Mouse (Mus musculus): ENCODE measurements around the gene Abhd2. TPM values are rescaled to one million over a fixed set of nuclear protein-coding genes. Genes with fewer than 3 reads are reported as not detected.

Abhd2 gene
- polyA plus RNA-seq, 1 experiment from 2014 or later = 8.2 TPM

- Histone ChIP-seq H3K9ac (no peak overlapping the region), H3K4me3 (replicated peaks) (no peak overlapping the region), H3K36me3 (peaks cover 5% of the 10 kb centered on the region), H3K27ac (peak overlapping the region; percentile 75), H3K27me3 (no peaks in the 10 kb centered on the region), H3K4me2 (no peak overlapping the region), H3K4me1 (replicated peaks) (peaks cover 98% of the 10 kb centered on the region), H3K9me3 (replicated peaks) (no peaks in the 10 kb centered on the region)
- 69% methylated on average over 1 of the region's 1 CpGs for WGBS (ENCODE audit: insufficient replicate concordance)
- no peak for ATAC-seq (ENCODE audit: low read depth)
- DNase-seq = no peak
Measured at GRCm38 (mm10) chr7:79310191-79310555, 37.2 kb downstream of the Abhd2 start.

- ATAC-seq (ENCODE audit: low read depth) (no peak), DNase-seq (no peak)
- WGBS (ENCODE audit: insufficient replicate concordance) = 84% methylated on average over 5 of the region's 5 CpGs
Measured at GRCm38 (mm10) chr7:79311420-79311988, 38.5 kb downstream of the Abhd2 start.

GRCm38 (mm10) chr7:79312246-79312645, 39.2 kb downstream of the Abhd2 start:
- DNase-seq (no peak), ATAC-seq (ENCODE audit: low read depth) (no peak)
- Histone ChIP-seq H3K4me1 (replicated peaks) (peaks cover 96% of the 10 kb centered on the region), H3K27ac (peak overlapping the region; percentile 53), H3K4me3 (replicated peaks) (no peak overlapping the region), H3K9ac (peak overlapping the region; percentile 33; the same call in 1 of the 2 replicates), H3K9me3 (replicated peaks) (no peaks in the 10 kb centered on the region), H3K36me3 (no peaks in the 10 kb centered on the region), H3K4me2 (no peak overlapping the region), H3K27me3 (no peaks in the 10 kb centered on the region)
- WGBS (ENCODE audit: insufficient replicate concordance) = 69% methylated on average over 8 of the region's 8 CpGs

More at GRCm38 (mm10) chr7:79311420-79311988, 38.5 kb downstream of the Abhd2 start:
- Histone ChIP-seq H3K4me2 (no peak overlapping the region), H3K27ac (no peak overlapping the region), H3K4me3 (replicated peaks) (no peak overlapping the region), H3K4me1 (replicated peaks) (peaks cover 98% of the 10 kb centered on the region), H3K9ac (no peak overlapping the region), H3K9me3 (replicated peaks) (no peaks in the 10 kb centered on the region), H3K27me3 (no peaks in the 10 kb centered on the region), H3K36me3 (peaks cover under 1% of the 10 kb centered on the region)

- no peak overlapping the region for H3K4me3 ChIP-seq (replicated peaks)
- no peaks in the 10 kb centered on the region for H3K9me3 ChIP-seq (replicated peaks)
- peak overlapping the region; percentile 22 for H3K9ac ChIP-seq
- H3K4me1 ChIP-seq (replicated peaks) = peaks cover 96% of the 10 kb centered on the region
- ATAC-seq (ENCODE audit: low read depth) = peak; percentile 49
- H3K27me3 ChIP-seq = no peaks in the 10 kb centered on the region
- DNase-seq = peak; percentile 37
- no peaks in the 10 kb centered on the region for H3K36me3 ChIP-seq
- WGBS (ENCODE audit: insufficient replicate concordance) = 24% methylated on average over 12 of the region's 12 CpGs
- peak overlapping the region; percentile 48; the same call in 1 of the 2 replicates for H3K27ac ChIP-seq
- peak overlapping the region; percentile 36 for H3K4me2 ChIP-seq
Measured at GRCm38 (mm10) chr7:79313519-79314059, 40.6 kb downstream of the Abhd2 start.

- H3K4me1 ChIP-seq (replicated peaks) = peaks cover 86% of the 10 kb centered on the region
- 34% methylated on average over 5 of the region's 5 CpGs for WGBS (ENCODE audit: insufficient replicate concordance)
- no peak overlapping the region for H3K9ac ChIP-seq
- no peaks in the 10 kb centered on the region for H3K27me3 ChIP-seq
- peak overlapping the region; percentile 9; the same call in 1 of the 2 replicates for H3K27ac ChIP-seq
- ATAC-seq (ENCODE audit: low read depth) = no peak
- no peaks in the 10 kb centered on the region for H3K36me3 ChIP-seq
- no peaks in the 10 kb centered on the region for H3K9me3 ChIP-seq (replicated peaks)
- peak; percentile 17 for DNase-seq
- H3K4me2 ChIP-seq = no peak overlapping the region
- no peak overlapping the region for H3K4me3 ChIP-seq (replicated peaks)
Measured at GRCm38 (mm10) chr7:79314517-79314916, 41.5 kb downstream of the Abhd2 start.

GRCm38 (mm10) chr7:79315149-79315548, 42.1 kb downstream of the Abhd2 start:
- no peaks in the 10 kb centered on the region for H3K9me3 ChIP-seq (replicated peaks)
- no peaks in the 10 kb centered on the region for H3K36me3 ChIP-seq
- WGBS (ENCODE audit: insufficient replicate concordance) = 27% methylated on average over 8 of the region's 8 CpGs
- peaks cover 80% of the 10 kb centered on the region for H3K4me1 ChIP-seq (replicated peaks)
- H3K9ac ChIP-seq = no peak overlapping the region
- H3K4me2 ChIP-seq = no peak overlapping the region
- H3K4me3 ChIP-seq (replicated peaks) = no peak overlapping the region
- DNase-seq = no peak
- H3K27ac ChIP-seq = 0 out of 2 replicates have a peak overlapping the region, but pooled peaks have one; percentile 6
- peak; percentile 14; the same call in 1 of the 2 replicates for ATAC-seq (ENCODE audit: low read depth)
- H3K27me3 ChIP-seq = no peaks in the 10 kb centered on the region

- H3K27ac ChIP-seq = no peak overlapping the region
- DNase-seq (no peak), ATAC-seq (ENCODE audit: low read depth) (no peak)
- no peak overlapping the region for H3K9ac ChIP-seq
- WGBS (ENCODE audit: insufficient replicate concordance) = 60% methylated on average over 10 of the region's 10 CpGs
- peaks cover 71% of the 10 kb centered on the region for H3K4me1 ChIP-seq (replicated peaks)
- H3K4me2 ChIP-seq = no peak overlapping the region
- H3K4me3 ChIP-seq (replicated peaks) = no peak overlapping the region
- no peaks in the 10 kb centered on the region for H3K36me3 ChIP-seq
- no peaks in the 10 kb centered on the region for H3K27me3 ChIP-seq
- no peaks in the 10 kb centered on the region for H3K9me3 ChIP-seq (replicated peaks)
Measured at GRCm38 (mm10) chr7:79316069-79316695, 43.2 kb downstream of the Abhd2 start.

GRCm38 (mm10) chr7:79317576-79317975, 44.6 kb downstream of the Abhd2 start:
- Histone ChIP-seq H3K36me3 (no peaks in the 10 kb centered on the region), H3K4me1 (replicated peaks) (peaks cover 57% of the 10 kb centered on the region), H3K4me2 (no peak overlapping the region), H3K4me3 (replicated peaks) (no peak overlapping the region), H3K27me3 (no peaks in the 10 kb centered on the region), H3K27ac (no peak overlapping the region), H3K9ac (no peak overlapping the region), H3K9me3 (replicated peaks) (no peaks in the 10 kb centered on the region)
- WGBS (ENCODE audit: insufficient replicate concordance) = 67% methylated on average over 7 of the region's 7 CpGs
- ATAC-seq (ENCODE audit: low read depth) (no peak), DNase-seq (no peak)

GRCm38 (mm10) chr7:79318110-79318801, 45.3 kb downstream of the Abhd2 start:
- H3K4me1 ChIP-seq (replicated peaks) = peaks cover 50% of the 10 kb centered on the region
- H3K36me3 ChIP-seq = peaks cover 4% of the 10 kb centered on the region
- no peak overlapping the region for H3K9ac ChIP-seq
- DNase-seq = no peak
- H3K4me2 ChIP-seq = no peak overlapping the region
- ATAC-seq (ENCODE audit: low read depth) = no peak
- H3K9me3 ChIP-seq (replicated peaks) = no peaks in the 10 kb centered on the region
- H3K27me3 ChIP-seq = no peaks in the 10 kb centered on the region
- H3K27ac ChIP-seq = no peak overlapping the region
- 21% methylated on average over 13 of the region's 13 CpGs for WGBS (ENCODE audit: insufficient replicate concordance)
- no peak overlapping the region for H3K4me3 ChIP-seq (replicated peaks)

GRCm38 (mm10) chr7:79323855-79324254, 50.9 kb downstream of the Abhd2 start:
- Histone ChIP-seq H3K36me3 (peaks cover 57% of the 10 kb centered on the region), H3K9ac (no peak overlapping the region), H3K27me3 (no peaks in the 10 kb centered on the region), H3K27ac (no peak overlapping the region), H3K4me1 (replicated peaks) (no peaks in the 10 kb centered on the region), H3K4me2 (no peak overlapping the region), H3K9me3 (replicated peaks) (no peaks in the 10 kb centered on the region), H3K4me3 (replicated peaks) (no peak overlapping the region)
- no peak for DNase-seq
- 81% methylated on average over 8 of the region's 8 CpGs for whole genome bisulfite sequencing (ENCODE audit: insufficient replicate concordance)
- no peak for ATAC-seq (ENCODE audit: low read depth)

- H3K9me3 ChIP-seq (replicated peaks) = no peaks in the 10 kb centered on the region
- DNase-seq = no peak
- no peak overlapping the region for H3K27ac ChIP-seq
- H3K4me3 ChIP-seq (replicated peaks) = no peak overlapping the region
- no peak for ATAC-seq (ENCODE audit: low read depth)
- H3K36me3 ChIP-seq = peaks cover 88% of the 10 kb centered on the region
- 87% methylated on average over 5 of the region's 5 CpGs for WGBS (ENCODE audit: insufficient replicate concordance)
- no peak overlapping the region for H3K4me2 ChIP-seq
- H3K4me1 ChIP-seq (replicated peaks) = no peaks in the 10 kb centered on the region
- no peak overlapping the region for H3K9ac ChIP-seq
- H3K27me3 ChIP-seq = no peaks in the 10 kb centered on the region
Measured at GRCm38 (mm10) chr7:79328769-79329168, 55.8 kb downstream of the Abhd2 start.

All from liver, embryonic 13.5 days (tissue).